1 mouse cellular context compared by ENCODE assay signal in genomic region chr2:152307186-152307585, GRCm38 (mm10).
TF ChIP-seq lines count a peak whose summit lies in the region.

No protein-coding gene starts in this region.

TF ChIP-seq in CH12.LX, 34 proteins besides CTCF, POLR2A, EP300 and RAD21 (continued from another document):
- TF ChIP-seq MAFK (IDR thresholded peaks at IDR 0.05; ENCODE audit: insufficient replicate concordance, low read length): peak; percentile 73; the same call in 1 of the 2 replicates
- no peak for TF ChIP-seq UBTF (IDR thresholded peaks at IDR 0.05; ENCODE audit: low read depth, low read length)
- TF ChIP-seq ETS1 (conservative IDR thresholded peaks at IDR 0.05; ENCODE audit: low read depth, low read length): no peak
- no peak for TF ChIP-seq BHLHE40 (IDR thresholded peaks at IDR 0.05; ENCODE audit: low read depth, low read length)
- no peak for TF ChIP-seq ZC3H11A (IDR thresholded peaks at IDR 0.05; ENCODE audit: low read depth, low read length)
- TF ChIP-seq ZNF384 (IDR thresholded peaks at IDR 0.05; ENCODE audit: low read depth, low read length): no peak
TF ChIP-seq in CH12.LX: peak in this region for 1.
